Mouse (Mus musculus) hindbrain, postnatal 0 days (tissue): ENCODE measurements around the gene Zfp263. TPM values are rescaled to one million over a fixed set of nuclear protein-coding genes. Genes with fewer than 3 reads are reported as not detected.

Source experiments
- ATAC-seq: fragments of 200-750 bp; cut with Nextera tagmentation; 2 replicates; pipeline ENCODE4 v1.8.0; 2017; ENCODE audit warnings: mild to moderate bottlenecking, moderate TSS enrichment, moderate library complexity
- DNase-seq: peaks from one replicate; pipeline ENCODE4 v3.0.0-alpha.2; 2015; ENCODE audit warnings: low spot score
- H3K27ac ChIP-seq: fragments of 300-500 bp; sonication (generic); 2 replicates; pipeline ENCODE4 v1.5.1; 2014; ENCODE audit warnings: mild to moderate bottlenecking
- H3K27me3 ChIP-seq: fragments of 300-500 bp; sonication (generic); 2 replicates; pipeline ENCODE4 v1.6.1; 2014; ENCODE audit warnings: low read length, mixed read lengths; ENCODE audit not compliant: insufficient read depth
- H3K36me3 ChIP-seq: fragments of 300-500 bp; sonication (generic); 2 replicates; pipeline ENCODE4 v1.6.1; 2014; ENCODE audit warnings: low read length, mixed read lengths; ENCODE audit not compliant: insufficient read depth
- H3K4me1 ChIP-seq: fragments of 300-500 bp; sonication (generic); 2 replicates; pipeline ENCODE4 v1.6.1; 2014; ENCODE audit warnings: antibody characterized with exemption, low read length, mixed read lengths; ENCODE audit not compliant: insufficient read depth
- H3K4me2 ChIP-seq: fragments of 300-500 bp; sonication (generic); 2 replicates; pipeline ENCODE4 v1.6.1; 2014; ENCODE audit warnings: low read depth, mild to moderate bottlenecking, low read length, moderate library complexity, mixed read lengths
- H3K4me3 ChIP-seq: fragments of 300-500 bp; sonication (generic); 2 replicates; pipeline ENCODE4 v1.5.1; 2014; ENCODE audit warnings: low read length
- H3K9ac ChIP-seq: fragments of 300-500 bp; sonication (generic); replicated peaks from 2 replicates; pipeline ENCODE4 v1.6.1; 2014; ENCODE audit warnings: mild to moderate bottlenecking, low read length, moderate library complexity, mixed read lengths
- H3K9me3 ChIP-seq: fragments of 300-500 bp; sonication (generic); 2 replicates; pipeline ENCODE4 v1.6.1; 2016; ENCODE audit warnings: low read length, mixed read lengths
- CTCF ChIP-seq: IDR thresholded peaks from 2 replicates; pipeline ENCODE4 v1.5.1; 2016; ENCODE audit warnings: antibody characterized with exemption, control low read depth, low read depth
- WGBS: fragments of 180-500 bp; shearing (Covaris S2); extraction: QIAGEN DNeasy Blood & Tissue Kit; methylation state at CpG from one replicate; pipeline ENCODE4 v1.1.7; 2014; 5-methylcytosine and 5-hydroxymethylcytosine counted together
- polyA plus RNA-seq: library from polyadenylated mRNA; unstranded; fragments of >200 nt; fragmentation: Nextera tagmentation; extraction: Ambion mirVana; gene quantifications from 2 replicates; pipeline ENCODE4 v1.2.1, GENCODE M21; 2015
- total RNA-seq: library from RNA; depleted of rRNA; stranded (reverse); fragments of >200 nt; gene quantifications from 2 replicates; pipeline ENCODE4 v1.2.3, GENCODE M21; 2014; rRNA removed

The Zfp263 gene
- total and polyA plus RNA-seq, 2 experiments from 2014 or later, result 22.7 to 33.5 TPM

DNA sequence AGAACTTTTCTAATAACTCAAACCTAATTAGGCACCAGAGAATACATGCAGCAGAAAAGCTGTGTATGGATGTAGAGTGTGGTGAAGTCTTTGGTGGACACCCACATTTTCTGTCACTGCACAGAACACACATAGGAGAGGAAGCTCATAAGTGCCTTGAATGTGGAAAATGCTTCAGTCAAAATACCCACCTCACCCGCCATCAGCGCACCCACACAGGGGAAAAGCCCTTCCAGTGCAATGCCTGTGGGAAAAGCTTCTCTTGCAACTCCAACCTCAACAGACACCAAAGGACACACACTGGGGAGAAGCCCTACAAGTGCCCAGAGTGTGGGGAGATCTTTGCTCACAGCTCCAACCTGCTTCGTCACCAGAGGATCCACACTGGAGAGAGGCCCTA lies 5.1 kb downstream of the Zfp263 start:
- Histone ChIP-seq H3K9me3 (peaks cover 22% of the 10 kb centered on the region; the same call in 1 of the 2 replicates), H3K27me3 (no peaks in the 10 kb centered on the region), H3K4me1 (peaks cover 11% of the 10 kb centered on the region), H3K4me3 (no peak overlapping the region), H3K4me2 (no peak overlapping the region), H3K9ac (no peak overlapping the region), H3K27ac (no peak overlapping the region), H3K36me3 (peaks cover 48% of the 10 kb centered on the region)
- DNase-seq (no peak), ATAC-seq (no peak)
- TF ChIP-seq CTCF, result no peak
- 100% methylated on average over 3 of the region's 3 CpGs for WGBS

DNA sequence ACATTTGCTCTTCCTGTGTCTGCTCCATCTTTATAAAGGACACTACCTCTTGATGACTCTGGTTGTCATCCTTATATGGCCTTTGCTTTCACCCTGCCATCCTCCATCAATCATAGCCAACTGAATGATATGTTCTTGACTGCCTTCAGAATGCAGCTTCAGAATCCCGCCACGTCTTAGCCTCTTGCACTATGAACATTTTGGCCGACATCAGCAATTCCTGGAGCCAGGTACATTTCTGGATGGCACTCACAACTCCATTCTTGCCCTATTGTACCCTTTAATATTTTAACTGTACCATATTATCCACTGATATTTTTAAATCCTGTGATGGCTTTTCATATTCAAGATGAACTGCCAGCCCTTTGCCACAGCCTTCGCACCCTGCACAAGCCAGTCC lies 27.7 kb downstream of the Zfp263 start:
- no peak overlapping the region for H3K27ac ChIP-seq
- TF ChIP-seq CTCF, result no peak
- 97% methylated on average over 4 of the region's 4 CpGs for WGBS
- no peak for DNase-seq
- H3K36me3 ChIP-seq, result no peaks in the 10 kb centered on the region
- H3K9me3 ChIP-seq, result no peaks in the 10 kb centered on the region
- no peak overlapping the region for H3K4me3 ChIP-seq
- H3K9ac ChIP-seq, result no peak overlapping the region
- no peaks in the 10 kb centered on the region for H3K27me3 ChIP-seq
- H3K4me1 ChIP-seq, result no peaks in the 10 kb centered on the region
- no peak overlapping the region for H3K4me2 ChIP-seq
- no peak for ATAC-seq

DNA sequence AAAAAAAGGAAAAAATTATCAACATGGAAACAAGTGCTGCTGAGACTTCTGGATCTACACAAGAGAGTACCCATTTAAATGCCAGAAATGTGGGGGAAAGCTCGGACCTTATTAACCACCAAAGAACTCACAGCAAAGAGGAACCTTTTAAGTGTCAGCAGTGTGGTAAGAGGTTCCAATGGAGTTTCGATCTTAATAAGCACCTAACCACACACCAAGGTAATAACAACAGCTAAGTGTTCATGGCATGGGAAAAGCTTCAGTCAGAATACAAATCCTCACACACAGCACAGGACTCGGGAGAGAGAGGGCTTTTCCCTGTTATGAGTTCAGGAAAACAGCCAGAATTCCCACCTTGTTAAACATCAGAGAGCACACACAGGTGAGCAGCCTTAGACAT lies 32.5 kb downstream of the Zfp263 start:
- Histone ChIP-seq H3K9ac (no peak overlapping the region), H3K36me3 (no peaks in the 10 kb centered on the region), H3K4me3 (no peak overlapping the region), H3K27me3 (no peaks in the 10 kb centered on the region), H3K4me2 (no peak overlapping the region), H3K9me3 (no peaks in the 10 kb centered on the region), H3K4me1 (no peaks in the 10 kb centered on the region), H3K27ac (no peak overlapping the region)
- ATAC-seq, result no peak
- TF ChIP-seq CTCF, result no peak
- 85% methylated on average over 3 of the region's 3 CpGs for WGBS
- no peak for DNase-seq

DNA sequence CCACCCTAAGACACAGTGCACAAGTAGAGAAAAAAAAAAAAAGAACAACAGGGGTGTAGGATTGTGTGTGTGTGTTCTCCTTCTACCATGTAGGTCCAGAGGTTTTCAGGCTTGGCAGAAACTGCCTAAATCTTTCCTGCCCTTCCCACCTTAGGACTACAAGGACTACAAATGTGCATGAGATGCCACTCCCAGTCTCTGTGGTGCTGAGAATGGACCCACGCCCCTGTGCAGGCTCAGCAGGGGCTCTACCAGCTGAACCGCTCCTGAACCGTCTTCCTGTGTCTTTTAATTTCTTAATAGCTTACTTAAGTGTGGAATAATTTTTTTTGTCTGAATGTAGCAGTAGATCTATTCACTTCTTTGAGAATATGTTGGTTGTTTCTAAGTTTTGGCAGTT lies 34.1 kb downstream of the Zfp263 start:
- Histone ChIP-seq H3K27me3 (no peaks in the 10 kb centered on the region), H3K4me2 (no peak overlapping the region), H3K4me3 (no peak overlapping the region), H3K36me3 (no peaks in the 10 kb centered on the region), H3K9ac (no peak overlapping the region), H3K9me3 (no peaks in the 10 kb centered on the region), H3K27ac (no peak overlapping the region), H3K4me1 (no peaks in the 10 kb centered on the region)
- no peak for TF ChIP-seq CTCF
- WGBS, result 67% methylated on average over 3 of the region's 3 CpGs
- DNase-seq (no peak), ATAC-seq (no peak)

DNA sequence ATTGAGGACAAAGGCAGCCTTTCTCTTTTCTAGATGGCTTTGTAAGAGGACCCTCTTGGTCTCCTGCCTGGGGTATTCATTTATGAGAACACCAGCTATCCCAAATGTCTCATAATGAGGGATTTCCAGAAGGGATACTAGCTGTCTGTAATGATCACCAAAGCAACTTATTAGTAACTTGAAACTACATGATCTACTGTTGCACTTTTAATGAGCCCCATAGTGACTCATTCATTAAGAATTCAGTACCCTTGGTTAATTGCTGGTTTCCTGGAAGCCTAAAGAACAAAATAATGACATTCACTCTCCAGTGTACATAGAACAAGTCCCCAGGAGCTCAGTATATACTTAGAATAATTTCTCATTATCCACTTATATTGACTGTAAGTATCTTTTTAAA lies 37.3 kb downstream of the Zfp263 start:
- H3K4me1 ChIP-seq, result no peaks in the 10 kb centered on the region
- H3K4me3 ChIP-seq, result no peak overlapping the region
- ATAC-seq (no peak), DNase-seq (no peak)
- no peak overlapping the region for H3K9ac ChIP-seq
- no peaks in the 10 kb centered on the region for H3K9me3 ChIP-seq
- H3K27me3 ChIP-seq, result no peaks in the 10 kb centered on the region
- TF ChIP-seq CTCF, result no peak
- no peak overlapping the region for H3K4me2 ChIP-seq
- H3K36me3 ChIP-seq, result no peaks in the 10 kb centered on the region
- no peak overlapping the region for H3K27ac ChIP-seq

DNA sequence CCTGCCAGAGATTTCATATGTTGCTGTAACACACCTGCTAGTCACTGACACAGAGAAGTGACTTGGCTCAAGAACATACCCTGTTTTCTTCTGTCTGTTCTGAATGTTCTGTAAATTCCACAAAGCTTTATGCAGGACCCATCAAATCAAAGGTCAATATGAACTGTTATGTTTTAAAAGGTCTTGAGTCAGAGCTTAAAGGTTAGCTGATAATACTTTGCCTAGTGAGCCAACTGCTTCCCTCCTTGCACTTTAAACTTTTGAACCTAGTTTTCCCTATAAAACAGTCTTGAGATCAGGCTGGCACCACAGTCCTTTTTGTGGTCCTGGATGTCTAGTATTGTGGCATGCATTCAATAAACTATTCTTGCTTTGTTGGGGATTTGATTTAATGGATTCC lies 44.5 kb downstream of the Zfp263 start:
- no peaks in the 10 kb centered on the region for H3K36me3 ChIP-seq
- ATAC-seq, result no peak
- H3K27ac ChIP-seq, result no peak overlapping the region

More for the DNA sequence above, 44.5 kb downstream of the Zfp263 start:
- Histone ChIP-seq H3K9me3 (no peaks in the 10 kb centered on the region), H3K4me3 (no peak overlapping the region), H3K4me1 (no peaks in the 10 kb centered on the region), H3K9ac (no peak overlapping the region), H3K27me3 (no peaks in the 10 kb centered on the region), H3K4me2 (no peak overlapping the region)
- TF ChIP-seq CTCF, result no peak
- no peak for DNase-seq

Other genes with a start within 250 kb of the Zfp263 start
- gene Olfr161, start 153.1 kb upstream of the Zfp263 start, total RNA-seq, result not detected in 2 replicates
- not detected in 2 replicates for gene Olfr161, start 153.1 kb upstream of the Zfp263 start, polyA plus RNA-seq
- not detected in 2 replicates for gene Mefv, start 26.0 kb upstream of the Zfp263 start, total RNA-seq
- gene Mefv, start 26.0 kb upstream of the Zfp263 start, polyA plus RNA-seq, result not detected in 2 replicates
- not detected in 2 replicates for gene Olfr15, start 86.8 kb downstream of the Zfp263 start, total RNA-seq
- gene Olfr15, start 86.8 kb downstream of the Zfp263 start, polyA plus RNA-seq, result not detected in 2 replicates
- gene Zfp174, start 103.2 kb downstream of the Zfp263 start, total RNA-seq, result 3.4 and 3.6 TPM in 2 replicates
- gene Zfp174, start 103.2 kb downstream of the Zfp263 start, polyA plus RNA-seq, result 1.2 and 1.3 TPM in 2 replicates
- 76.7 and 89.6 TPM in 2 replicates for gene Naa60, start 128.3 kb downstream of the Zfp263 start, total RNA-seq
- gene Naa60, start 128.3 kb downstream of the Zfp263 start, polyA plus RNA-seq, result 85.7 and 91.6 TPM in 2 replicates
- gene Zfp597, start 140.5 kb downstream of the Zfp263 start, total RNA-seq, result 21.4 and 24.4 TPM in 2 replicates
- 10.0 and 11.9 TPM in 2 replicates for gene Zfp597, start 140.5 kb downstream of the Zfp263 start, polyA plus RNA-seq
- gene Gm20695, start 140.6 kb downstream of the Zfp263 start, total RNA-seq, result 2.9 and 10.9 TPM in 2 replicates
- gene Gm20695, start 140.6 kb downstream of the Zfp263 start, polyA plus RNA-seq, result 1.0 and 3.2 TPM in 2 replicates
- 7.9 and 47.7 TPM in 2 replicates for gene 1700037C18Rik, start 164.6 kb downstream of the Zfp263 start, total RNA-seq
- 12.6 and 12.7 TPM in 2 replicates for gene 1700037C18Rik, start 164.6 kb downstream of the Zfp263 start, polyA plus RNA-seq
- gene Cluap1, start 164.7 kb downstream of the Zfp263 start, total RNA-seq, result 11.8 and 14.4 TPM in 2 replicates
- gene Cluap1, start 164.7 kb downstream of the Zfp263 start, polyA plus RNA-seq, result 42.3 and 42.6 TPM in 2 replicates
- gene Nlrc3, start 232.5 kb downstream of the Zfp263 start, total RNA-seq, result 0.93 and 1.3 TPM in 2 replicates
- gene Nlrc3, start 232.5 kb downstream of the Zfp263 start, polyA plus RNA-seq, result 0.61 and 0.63 TPM in 2 replicates